Mouse (Mus musculus) T-cell, adult 2 months (primary cell): Measurements from ENCODE around the gene Elf2.
"Not testable (repeated sequence)": the region's sequence is repeated elsewhere in the genome, so short reads cannot be mapped to it uniquely, and the experiment has no call there.

Source experiments
- DNase-seq: peaks from one replicate; pipeline ENCODE4 v3.0.0; 2022; ENCODE audit warnings: low spot score

The Elf2 gene

DNA sequence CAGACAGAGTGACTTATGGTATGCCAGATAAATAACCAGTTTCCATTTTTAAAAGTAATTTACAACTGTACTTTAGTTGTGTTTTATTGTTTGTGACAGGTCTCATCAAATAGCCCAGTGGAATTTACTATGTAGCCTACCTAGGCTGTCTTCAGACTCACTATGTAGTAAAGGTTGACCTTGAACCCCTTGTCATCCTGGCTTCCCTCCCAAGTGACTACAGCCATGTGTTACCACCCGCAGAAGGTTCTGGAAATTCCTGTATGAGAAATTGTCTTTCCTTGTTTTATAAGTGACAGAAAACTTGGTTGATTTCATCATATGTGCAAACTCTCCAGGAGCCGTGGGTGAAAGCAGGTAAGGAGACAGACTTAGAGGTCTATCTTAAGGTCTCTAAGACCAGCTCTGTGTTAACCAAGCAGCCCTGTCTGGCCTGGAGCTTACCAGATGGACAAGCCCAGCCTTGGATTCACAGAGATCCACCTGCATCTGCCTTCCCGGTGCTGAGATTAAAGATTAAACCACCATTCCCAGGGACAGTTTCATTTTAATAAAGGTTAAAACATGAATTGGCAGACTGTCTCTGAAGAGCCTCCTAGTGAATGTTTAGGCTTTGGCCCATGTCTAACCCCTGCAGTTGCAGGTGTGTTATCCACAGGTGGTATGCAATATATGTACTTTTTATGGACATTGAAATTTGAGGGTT, 108.1 kb downstream of the Elf2 start:
- DNase-seq: no peak

DNA sequence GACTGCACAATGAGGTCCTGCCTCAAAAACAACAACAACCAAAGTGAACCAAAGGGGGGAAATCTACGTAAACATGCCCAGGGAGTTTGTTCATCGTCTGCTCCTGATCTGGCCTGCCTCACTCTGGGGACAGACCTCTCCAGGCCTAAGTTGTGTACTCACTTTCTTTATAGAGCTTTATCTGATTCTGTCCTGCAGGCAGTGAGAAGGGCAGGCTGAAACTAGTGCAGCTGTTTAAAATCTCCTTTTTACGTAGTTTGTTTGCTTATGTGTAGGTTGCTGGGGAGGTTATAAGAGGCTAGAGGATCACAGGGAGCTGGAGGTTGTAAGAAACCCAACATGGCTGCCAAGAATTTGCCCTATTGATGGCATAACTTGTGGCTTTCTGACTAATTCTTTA, 109.0 kb downstream of the Elf2 start:
- no peak for DNase-seq

DNA sequence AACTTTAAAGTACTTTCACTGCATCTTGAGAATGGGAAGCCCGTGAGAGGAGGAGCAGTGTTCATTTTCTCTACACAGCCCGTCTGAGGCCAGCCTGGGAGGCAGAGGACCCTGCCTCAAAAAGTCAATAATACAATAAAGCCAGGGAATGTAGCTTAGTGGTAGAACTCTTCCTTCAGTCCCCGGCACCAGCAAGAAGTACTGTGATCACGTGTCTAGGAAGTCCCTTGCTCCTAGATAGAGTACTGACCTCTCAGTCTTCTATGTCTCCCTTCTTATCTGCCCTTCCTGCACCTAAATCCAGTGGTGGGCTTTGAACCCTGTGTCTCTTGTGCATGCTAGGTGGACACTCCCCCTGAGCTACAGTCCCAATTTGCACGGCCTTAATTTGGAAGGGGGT, 109.6 kb downstream of the Elf2 start:
- DNase-seq: no peak

DNA sequence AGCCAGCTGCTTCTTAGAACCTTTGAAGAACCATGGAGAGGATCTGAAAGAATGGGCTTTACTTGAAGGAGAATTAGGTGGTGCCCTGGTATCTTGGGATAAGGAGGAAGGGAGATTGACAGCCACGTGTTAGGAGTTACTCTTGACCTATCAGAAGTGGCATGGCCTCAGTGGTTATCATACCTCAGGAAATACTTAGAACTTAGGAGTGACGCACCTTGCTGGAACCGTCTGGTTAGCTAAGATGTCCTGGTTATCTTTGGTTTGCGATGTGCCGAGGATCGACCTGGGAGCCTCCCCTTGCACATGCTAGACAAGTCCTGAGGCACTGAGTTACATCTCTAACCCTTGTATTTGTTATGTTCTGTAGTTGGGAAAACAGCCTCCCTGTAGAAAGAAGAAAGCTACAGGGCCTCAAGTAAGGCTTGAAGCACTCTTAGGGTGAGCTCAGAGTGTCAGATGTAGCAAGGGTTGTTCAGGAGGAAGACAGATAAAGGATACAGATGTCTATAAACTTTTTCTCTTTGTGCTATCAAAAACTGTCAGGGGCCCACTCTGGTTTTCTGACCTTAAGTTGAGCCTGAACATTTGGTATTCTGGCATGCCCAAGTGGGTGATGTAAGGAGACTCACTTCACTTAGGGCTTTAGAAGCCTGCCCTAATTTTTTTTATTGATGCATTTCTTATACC, 110.2 kb downstream of the Elf2 start:
- DNase-seq: no peak

DNA sequence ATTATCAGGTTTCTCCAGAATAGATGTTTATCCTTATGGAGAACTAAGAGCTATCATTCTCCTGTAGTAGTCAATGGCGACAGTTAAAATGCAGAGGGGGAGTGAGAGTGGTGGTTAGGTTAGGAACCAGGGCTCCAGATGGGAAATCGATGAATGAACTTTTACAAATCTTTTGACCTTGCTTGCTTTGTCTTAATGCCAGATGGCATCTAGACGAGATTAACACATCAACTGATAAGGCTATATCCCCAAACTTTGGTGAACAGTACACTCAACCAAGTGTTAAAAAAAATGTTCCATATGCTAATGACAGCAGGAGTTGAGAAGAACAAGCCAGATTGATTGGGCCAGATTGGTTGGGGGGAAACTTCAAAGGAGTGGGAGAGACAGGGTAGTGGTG, 111.2 kb downstream of the Elf2 start:
- no peak for DNase-seq

DNA sequence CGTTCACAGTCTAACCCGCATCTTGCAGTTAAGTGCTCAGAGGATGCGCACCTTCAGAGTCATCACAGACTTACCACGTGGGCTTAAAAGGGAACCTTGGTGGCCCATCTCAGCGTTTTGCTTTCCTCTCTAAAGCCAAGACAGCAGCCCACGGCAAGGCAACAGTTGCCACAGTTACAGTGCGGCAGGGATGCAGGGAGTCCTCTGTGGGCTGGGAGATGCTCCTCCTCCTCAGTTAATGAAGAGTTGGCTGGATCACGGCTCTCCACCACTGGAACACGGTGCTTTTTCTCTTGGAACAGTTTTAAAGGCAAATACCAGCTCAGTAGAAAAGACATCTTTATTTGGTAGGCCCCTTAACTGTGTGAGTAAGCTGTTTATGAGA, 111.7 kb downstream of the Elf2 start:
- no peak for DNase-seq

DNA sequence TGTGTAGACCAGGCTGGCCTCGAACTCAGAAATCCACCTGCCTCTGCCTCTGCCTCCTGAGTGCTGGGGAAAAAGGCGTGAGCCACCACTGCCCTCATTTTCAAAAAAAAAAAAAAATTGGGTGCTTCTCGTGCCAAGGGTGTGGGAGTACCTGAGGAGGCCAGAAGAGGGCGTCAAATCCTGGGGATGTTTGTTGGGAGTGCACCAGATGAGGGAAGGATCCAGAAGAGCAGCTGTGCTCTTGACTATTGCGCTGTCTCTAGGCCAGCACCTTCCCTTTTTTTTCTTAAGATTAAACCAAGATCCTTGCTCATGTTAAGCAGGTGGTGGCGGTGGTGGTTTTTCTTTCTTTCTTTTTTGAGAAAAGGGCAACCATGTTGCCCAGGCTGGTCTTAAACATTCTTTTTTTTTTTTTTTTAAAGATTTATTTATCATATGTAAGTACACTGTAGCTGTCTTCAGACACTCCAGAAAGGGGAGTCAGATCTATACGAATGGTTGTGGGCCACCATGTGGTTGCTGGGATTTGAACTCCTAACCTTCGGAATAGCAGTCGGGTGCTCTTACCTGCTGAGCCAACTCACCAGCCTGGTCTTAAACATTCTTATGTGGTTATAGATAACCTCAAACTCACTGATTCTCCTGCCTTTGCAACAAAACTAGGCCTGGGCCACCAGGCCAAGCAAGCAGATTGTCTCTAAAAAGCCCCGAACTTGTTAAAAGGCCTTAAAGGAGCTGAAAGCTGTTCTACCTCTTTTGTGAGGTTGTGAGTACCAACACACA, 112.2 kb downstream of the Elf2 start:
- DNase-seq: peak; percentile 55

DNA sequence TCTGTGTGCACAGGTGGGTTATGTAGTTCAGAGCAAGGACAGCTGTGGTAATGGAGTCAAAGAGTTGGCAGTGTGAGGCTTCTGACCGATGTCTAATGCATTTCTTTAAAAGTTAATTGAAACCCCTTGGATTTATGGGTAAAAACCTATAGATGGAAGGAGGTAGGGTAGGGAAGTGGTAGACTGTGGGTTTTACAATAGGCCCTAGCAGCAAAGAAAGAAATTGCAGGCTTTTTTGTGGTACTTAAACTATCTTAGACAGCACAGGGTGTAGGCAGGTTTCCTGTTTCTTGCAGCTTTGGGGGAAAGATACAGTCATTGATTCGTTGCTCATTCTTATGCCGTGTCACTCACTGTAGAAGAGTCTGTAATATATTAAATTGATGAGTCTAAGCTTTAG, 113.9 kb downstream of the Elf2 start:
- peak; percentile 19 for DNase-seq

DNA sequence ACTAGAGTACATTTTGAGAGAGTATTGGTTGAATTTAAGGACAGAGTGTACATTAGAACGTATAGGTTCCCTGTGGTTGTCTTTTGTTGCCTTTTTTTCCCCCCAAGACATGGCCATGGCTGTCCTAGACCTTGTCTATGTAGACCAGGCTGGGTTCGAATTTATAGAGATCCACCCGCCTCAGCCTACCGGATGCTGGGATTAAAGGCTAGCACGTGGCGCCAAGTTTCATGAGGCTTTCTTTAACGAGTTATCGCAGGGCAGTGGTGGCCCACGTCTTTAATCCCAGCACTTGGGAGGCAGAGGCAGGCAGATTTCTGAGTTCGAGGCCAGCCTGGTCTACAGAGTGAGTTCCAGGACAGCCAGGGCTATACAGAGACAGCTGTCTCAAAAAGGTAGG, 114.5 kb downstream of the Elf2 start:
- DNase-seq: no peak

DNA sequence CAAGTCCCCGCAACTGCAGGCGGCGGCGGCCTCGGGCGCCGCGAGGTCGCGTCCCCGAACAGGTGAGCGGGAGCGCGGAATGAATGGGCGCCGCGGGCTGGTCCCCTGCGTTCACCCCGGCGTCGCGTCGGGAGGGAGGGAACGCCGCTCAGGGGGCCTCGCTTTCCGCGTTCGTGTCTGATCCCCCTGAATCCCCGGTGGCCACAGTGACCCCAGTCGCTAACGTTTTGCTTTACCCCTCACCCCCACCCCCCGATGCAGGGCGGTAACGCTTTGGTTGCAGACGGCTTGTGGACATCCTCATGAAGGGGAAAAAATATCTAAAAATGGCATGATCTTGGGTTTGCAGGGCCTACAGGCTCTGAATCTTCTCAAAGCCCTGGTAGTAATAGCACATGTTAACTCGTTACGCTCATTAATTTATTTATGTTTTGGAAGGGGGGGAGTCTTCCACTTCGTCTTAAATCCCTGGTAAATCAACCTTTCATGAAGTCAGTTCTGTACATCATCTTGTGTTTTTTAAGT, 115.2 kb downstream of the Elf2 start:
- DNase-seq: no peak

DNA sequence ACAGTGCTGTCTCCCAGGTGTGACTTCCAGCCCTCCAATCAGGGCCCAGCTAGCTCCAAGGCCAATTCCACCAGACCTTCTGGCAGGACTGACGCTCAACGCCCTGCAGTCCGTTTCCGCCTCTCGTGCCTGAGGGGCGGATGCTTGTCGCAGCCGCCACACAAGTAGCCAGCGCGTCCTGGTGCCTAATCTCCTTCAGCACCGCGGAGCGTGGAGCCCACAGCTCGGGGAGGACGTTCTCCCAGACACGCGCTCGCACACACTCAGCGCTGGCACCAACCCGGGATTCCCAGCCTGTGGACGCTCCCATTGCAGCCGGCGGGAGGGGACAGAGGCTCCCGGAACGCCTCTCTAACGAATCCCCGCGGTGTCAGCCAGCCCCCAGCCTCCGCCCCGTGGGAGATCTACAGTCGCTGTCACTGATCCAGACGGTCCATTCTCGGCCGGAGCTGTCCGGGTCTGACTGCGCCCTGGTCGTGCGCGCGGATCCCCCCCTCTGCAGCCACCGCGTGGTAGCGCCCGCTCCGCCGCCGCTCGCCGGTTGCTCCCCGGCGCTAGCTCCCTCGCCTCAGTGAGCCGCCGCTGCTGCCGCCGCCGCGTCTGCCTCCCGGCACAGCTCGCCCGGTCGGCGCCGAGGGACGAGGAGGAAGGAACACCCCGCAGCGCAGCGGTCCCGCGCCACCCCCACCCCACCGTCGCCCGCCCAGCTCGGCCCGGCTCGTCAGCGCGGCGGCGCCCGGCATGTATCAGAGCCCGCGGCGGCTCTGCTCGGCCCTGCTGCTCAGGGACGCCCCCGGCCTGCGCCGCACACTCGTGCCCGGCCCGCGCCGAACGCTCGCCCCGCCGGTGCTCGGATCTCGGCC, 115.9 kb downstream of the Elf2 start, which contains the start of gene Noct:
TSS of gene Noct (plus strand) at position 85 of the 863 bp plus-strand sequence.
- peak; percentile 81 for DNase-seq

DNA sequence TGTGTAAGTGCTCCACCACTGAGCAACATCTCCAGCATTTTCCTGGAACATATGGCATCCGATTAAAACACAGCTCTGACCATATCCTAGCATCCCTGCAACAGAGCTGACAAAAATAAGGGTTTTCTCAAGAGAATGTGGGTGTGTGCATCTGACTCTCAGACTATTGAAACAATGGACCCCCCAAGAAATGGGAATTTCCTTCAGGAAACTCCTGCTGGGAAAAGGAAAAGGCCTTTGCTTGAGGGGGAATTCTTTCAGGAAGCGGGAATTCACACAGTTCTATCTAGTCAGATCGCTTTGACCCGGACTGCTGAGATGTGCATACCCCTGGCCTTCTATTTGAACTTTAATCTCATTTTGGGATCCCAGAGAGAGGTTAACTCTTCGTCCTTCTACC, 116.9 kb downstream of the Elf2 start:
- no peak for DNase-seq

DNA sequence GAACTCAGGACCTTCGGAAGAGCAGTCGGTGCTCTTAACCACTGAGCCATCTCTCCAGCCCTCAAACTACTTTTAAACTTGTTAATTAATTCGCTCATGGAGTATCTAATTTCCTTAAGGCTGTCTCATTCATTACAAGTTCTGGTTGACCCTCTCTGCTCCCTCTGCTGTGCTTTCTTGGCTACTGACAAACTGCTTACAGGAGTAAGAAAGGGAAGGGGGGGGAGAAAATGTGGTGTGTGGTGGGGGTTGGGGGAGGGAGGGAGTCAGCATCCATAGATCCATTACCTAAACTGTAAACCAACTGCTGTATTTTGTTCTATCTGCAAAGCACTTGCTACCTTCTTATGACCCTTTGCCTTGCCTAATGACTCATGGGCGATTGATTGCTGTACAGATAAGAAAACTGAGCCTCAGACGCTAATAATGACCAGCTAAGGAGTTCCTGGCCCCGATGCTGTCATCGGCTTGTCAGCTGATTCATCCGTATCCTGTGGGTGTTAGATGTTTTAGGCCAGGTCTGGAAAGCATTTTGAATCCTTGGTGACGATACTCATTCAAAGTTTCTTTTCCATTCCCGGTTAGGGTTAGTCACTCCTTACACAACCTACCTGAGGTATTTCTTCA, 117.5 kb downstream of the Elf2 start:
- no peak for DNase-seq

DNA sequence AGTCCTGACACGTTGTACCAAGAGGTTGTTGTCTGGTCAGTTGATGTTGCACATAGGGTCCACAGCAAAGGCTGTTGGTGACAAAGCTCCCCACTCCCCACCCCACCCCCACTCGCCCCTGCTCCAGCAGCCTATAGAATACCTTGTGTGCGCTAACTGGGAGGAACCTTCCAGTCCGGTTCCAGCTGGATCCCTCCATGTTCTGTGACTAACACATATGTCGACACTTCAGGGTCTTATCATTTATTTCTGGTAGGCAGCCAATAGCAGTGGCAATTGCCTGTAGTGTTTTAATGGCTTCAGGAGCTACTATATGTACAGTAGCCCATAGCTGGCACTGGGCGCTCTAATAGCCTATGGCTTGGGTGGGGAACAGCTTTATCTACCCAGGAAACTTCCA, 118.2 kb downstream of the Elf2 start:
- no peak for DNase-seq

DNA sequence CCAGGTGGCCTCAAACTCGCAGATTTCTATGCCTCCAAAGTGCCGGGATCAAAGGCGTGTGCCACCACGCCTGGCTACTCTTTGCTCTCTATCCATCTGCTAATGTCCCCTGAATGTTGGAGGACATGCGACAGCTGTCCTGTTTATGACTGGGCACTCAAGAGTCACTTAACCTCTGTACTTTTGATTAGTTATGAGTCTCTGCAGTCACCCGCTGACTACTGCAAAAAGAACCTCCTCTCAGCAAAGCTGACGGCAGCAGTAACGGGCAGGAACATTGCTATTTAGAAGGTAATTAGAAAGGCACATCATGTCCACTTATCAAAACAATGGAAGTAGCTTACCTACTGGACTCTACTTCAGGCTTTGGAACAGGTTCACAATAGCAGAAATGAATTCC, 118.6 kb downstream of the Elf2 start:
- no peak for DNase-seq

DNA sequence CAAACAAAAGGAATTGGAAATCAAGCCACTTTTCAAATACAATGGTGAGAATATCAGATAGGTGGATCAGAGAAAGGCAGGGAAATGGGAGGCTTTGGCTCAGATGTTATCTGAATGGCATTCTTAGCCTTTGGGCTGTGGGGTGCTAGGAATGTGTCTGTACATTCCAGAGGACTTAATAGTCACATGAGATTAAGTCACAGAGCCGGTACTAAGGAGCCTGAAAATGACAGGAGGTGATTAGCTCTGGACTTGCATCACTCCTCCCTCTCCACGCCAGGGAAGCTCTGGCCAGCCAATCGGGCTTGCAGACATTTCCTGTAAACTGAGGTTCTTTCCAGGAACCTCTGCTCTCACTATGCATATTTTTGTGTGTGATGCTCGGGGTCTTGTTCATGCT, 119.6 kb downstream of the Elf2 start:
- no peak for DNase-seq

DNA sequence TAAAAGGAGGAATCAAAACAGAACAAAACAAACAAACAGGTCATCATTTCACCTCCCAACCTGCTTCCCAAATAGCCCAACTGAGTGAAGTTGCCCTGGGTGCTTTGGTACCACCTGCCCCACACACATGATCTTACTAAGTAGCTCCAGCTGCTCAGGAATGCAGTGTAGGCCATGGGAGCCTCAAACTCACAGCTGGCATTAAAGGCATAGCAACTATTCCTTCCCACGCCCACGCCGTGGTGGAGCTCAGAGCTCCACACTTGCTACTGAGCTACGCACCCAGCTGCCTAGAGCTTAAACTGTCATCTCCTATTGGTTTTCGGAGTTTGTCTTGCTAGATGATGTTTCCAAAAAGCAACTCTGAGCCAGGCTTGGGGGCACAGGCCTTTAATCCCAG, 121.2 kb downstream of the Elf2 start:
- no peak for DNase-seq

DNA sequence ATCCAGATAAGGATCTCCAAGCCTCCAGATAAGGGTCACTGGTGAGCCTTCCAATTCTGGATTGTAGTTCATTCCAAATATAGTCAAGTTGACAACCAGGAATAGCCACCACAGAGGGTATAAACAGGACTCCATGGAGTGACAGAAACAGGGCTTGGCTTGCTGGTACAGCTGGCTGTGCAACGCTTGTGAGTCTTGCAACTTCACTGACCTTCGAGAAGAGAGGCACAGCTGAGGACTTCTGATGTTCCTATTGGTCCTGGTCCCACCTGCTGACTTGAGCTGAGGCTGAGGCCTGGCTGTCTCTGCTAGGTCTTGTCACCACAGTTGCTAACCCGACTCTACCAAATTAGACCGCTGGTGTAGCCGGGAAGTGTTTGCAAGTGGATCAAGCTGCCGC, 122.1 kb downstream of the Elf2 start:
- not testable (repeated sequence) for DNase-seq

DNA sequence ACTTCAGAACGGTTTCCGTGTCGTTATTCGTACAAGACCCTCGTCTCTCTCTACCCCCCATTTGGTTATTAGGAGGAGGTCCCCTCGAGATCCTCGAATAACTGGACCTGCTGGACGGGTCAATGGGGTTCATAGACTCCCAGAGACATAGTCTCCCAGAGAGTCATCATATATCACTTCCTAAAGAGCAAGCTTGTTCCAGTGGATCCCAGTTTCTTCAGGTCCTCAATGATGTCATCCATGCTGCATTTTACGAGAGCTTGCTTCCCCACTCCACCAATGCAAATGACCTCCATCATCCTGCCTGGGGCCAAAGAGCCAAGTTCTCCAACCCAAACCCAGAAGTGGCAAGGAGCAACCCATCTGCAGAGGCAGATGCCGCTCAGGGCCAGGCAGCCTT, 124.1 kb downstream of the Elf2 start:
- not testable (repeated sequence) for DNase-seq

DNA sequence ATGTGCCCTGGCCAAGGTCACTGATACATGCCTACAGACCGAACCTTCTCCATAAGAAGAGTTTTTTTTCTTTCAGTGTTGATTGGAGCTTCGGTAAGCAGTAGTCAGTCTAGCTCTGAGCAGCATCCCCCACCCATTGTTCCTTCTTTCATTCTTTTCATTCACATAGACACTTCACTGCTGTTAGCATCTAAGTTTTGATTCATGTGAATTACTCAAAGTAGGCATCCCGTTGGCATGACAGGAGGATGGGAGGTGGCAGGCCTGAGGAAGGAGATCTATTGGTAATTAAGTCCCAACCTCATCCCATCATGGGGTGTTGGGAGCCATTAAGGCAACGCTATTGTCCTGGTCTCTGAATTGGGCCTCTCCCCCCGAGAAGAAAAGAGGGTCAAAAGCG, 124.8 kb downstream of the Elf2 start:
- DNase-seq: no peak

DNA sequence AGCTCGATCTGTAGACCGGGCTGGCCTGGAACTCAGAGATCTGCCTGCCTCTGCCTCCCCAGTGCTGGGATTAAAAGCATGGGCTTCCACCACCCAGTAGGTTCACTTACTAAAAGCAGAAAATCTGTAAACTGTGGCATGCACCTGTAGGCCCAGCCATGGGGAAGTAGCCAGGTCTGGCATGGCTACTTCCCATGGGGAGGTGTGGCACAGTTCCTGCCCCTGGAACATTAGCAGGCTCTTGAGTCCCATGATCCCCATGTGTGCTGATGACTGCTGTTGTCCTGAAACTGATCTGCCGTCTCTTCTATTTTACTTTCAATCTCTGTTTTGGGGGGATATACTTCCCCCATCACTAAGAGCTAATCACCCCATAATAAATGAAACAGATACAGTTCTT, 127.4 kb downstream of the Elf2 start:
- DNase-seq: no peak
